ENCODE assay signal across 8 mouse cellular contexts in the genomic region with DNA sequence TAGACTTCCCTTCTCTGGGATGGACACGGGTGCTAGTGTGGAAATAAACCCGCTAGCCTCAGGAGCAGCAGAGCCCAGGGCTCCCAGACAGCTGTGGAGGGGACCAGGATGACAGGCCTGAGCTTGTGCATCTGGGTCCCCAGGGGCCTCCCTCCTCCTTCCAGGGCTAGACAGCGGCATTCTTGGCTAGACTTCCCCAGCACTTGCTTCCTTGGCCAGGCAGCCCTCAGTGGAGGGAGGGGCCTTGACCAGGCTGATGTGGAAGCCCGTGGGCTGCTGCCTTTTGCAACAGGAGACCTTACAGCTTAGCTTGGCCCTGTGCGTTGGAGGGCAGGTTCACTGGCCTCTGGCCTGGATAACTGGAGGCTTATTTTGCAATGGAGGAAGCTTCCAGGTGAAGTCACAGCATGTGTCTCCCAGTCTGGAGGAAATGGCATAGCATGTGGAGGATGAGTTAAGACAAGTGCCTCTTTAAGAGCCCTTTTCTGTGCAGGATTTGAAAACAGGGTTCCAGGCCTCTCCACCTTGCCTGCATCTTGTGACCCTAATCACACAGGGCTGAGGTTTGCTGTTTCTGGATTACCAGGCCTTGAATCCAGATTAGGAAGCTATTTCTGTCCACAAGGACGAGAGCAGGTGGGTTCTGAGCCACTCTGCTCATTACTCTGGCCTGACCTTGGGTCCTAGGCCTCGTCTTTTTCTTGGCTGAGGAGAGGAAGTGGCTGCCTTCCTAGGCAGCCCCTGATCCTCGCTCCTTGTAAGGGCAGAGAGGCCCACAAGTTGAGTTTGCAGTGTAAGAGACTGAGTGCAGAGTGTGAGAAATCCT. TPM values are rescaled to one million over a fixed set of nuclear protein-coding genes. Genes with fewer than 3 reads are reported as not detected.
A peak's percentile ranks its signal among the peaks of the same experiment; 100 is the strongest.
DNase-seq lines count a peak whose midpoint lies in the region; ATAC-seq and TF ChIP-seq lines count a peak whose summit lies in the region.

No protein-coding gene starts in this region.

- no peak overlapping the region for H3K9ac ChIP-seq in heart, postnatal 0 days (replicated peaks; ENCODE audit: low read depth, low read length)
- peak overlapping the region; percentile 27 for H3K9ac ChIP-seq in limb, embryonic 12.5 days (replicated peaks)
- no peak overlapping the region; the same call in 1 of the 2 replicates for H3K9ac ChIP-seq in midbrain, embryonic 14.5 days (replicated peaks; ENCODE audit: low read length)

- H3K27ac ChIP-seq in thymus, adult 2 months (ENCODE audit: control insufficient read depth, insufficient read depth, low read length) = peak overlapping the region; percentile 11; the same call in 1 of the 2 replicates
- peak overlapping the region; percentile 31 for H3K27ac ChIP-seq in heart, postnatal 0 days (ENCODE audit: low read depth)
- no peak overlapping the region for H3K27ac ChIP-seq in limb, embryonic 12.5 days
- no peak overlapping the region for H3K27ac ChIP-seq in midbrain, embryonic 14.5 days (replicated peaks; ENCODE audit: low read depth, low read length)

- no peak for TF ChIP-seq CTCF in thymus, adult 2 months (IDR thresholded peaks at IDR 0.05; ENCODE audit: borderline replicate concordance, control insufficient read depth, extremely low read depth, insufficient read depth, low read length, poor library complexity)
- no peak for TF ChIP-seq CTCF in heart, postnatal 0 days (IDR thresholded peaks at IDR 0.05; ENCODE audit: low read depth)

- no peak for TF ChIP-seq POLR2A in thymus, adult 2 months (IDR thresholded peaks at IDR 0.05; ENCODE audit: control insufficient read depth, extremely low read depth, insufficient read depth, low read length, poor library complexity)

- peaks cover 29% of the 10 kb centered on the region for H3K4me1 ChIP-seq in thymus, adult 2 months (replicated peaks; ENCODE audit: control insufficient read depth, insufficient read depth, low read length)
- H3K4me1 ChIP-seq in heart, postnatal 0 days (ENCODE audit: control insufficient read depth, insufficient read depth) = peaks cover 31% of the 10 kb centered on the region
- peaks cover 29% of the 10 kb centered on the region for H3K4me1 ChIP-seq in limb, embryonic 12.5 days (replicated peaks)
- H3K4me1 ChIP-seq in midbrain, embryonic 14.5 days (ENCODE audit: control insufficient read depth, insufficient read depth, low read length) = peaks cover 26% of the 10 kb centered on the region

- H3K4me3 ChIP-seq in thymus, adult 2 months (ENCODE audit: control insufficient read depth, insufficient read depth, low read length) = no peak overlapping the region
- no peak overlapping the region for H3K4me3 ChIP-seq in heart, postnatal 0 days (ENCODE audit: low read depth, low read length)
- H3K4me3 ChIP-seq in limb, embryonic 12.5 days (replicated peaks) = peak overlapping the region; percentile 12
- H3K4me3 ChIP-seq in midbrain, embryonic 14.5 days (replicated peaks; ENCODE audit: low read depth, low read length) = no peak overlapping the region

- no peak for TF ChIP-seq EP300 in heart, postnatal 0 days (IDR thresholded peaks at IDR 0.05; ENCODE audit: low read depth)

- 0 out of 2 replicates have a peak overlapping the region, but pooled peaks have one; percentile 98 for H3K4me2 ChIP-seq in heart, postnatal 0 days (ENCODE audit: low read depth, low read length)
- H3K4me2 ChIP-seq in limb, embryonic 12.5 days = peak overlapping the region; percentile 65
- peak overlapping the region; percentile 61 for H3K4me2 ChIP-seq in midbrain, embryonic 14.5 days (ENCODE audit: low read length)

- peak; percentile 18; the same call in 1 of the 2 replicates for ATAC-seq in heart, postnatal 0 days (ENCODE audit: insufficient read depth, low read depth)
- ATAC-seq in limb, embryonic 12.5 days (ENCODE audit: insufficient number of reproducible peaks, insufficient read depth, low FRiP score, low TSS enrichment, low read depth) = no peak
- ATAC-seq in midbrain, embryonic 14.5 days (ENCODE audit: low FRiP score, low TSS enrichment) = no peak

- H3K36me3 ChIP-seq in thymus, adult 2 months (ENCODE audit: control insufficient read depth, insufficient read depth, low read length) = no peaks in the 10 kb centered on the region
- H3K36me3 ChIP-seq in heart, postnatal 0 days (replicated peaks; ENCODE audit: control insufficient read depth, insufficient read depth, low read length) = peaks cover 6% of the 10 kb centered on the region; the same call in 1 of the 2 replicates
- H3K36me3 ChIP-seq in limb, embryonic 12.5 days = peaks cover 46% of the 10 kb centered on the region
- peaks cover 27% of the 10 kb centered on the region for H3K36me3 ChIP-seq in midbrain, embryonic 14.5 days (ENCODE audit: control insufficient read depth, insufficient read depth, low read length)

- H3K9me3 ChIP-seq in heart, postnatal 0 days (replicated peaks; ENCODE audit: control insufficient read depth, low read length) = no peaks in the 10 kb centered on the region
- no peaks in the 10 kb centered on the region for H3K9me3 ChIP-seq in limb, embryonic 12.5 days
- no peaks in the 10 kb centered on the region for H3K9me3 ChIP-seq in midbrain, embryonic 14.5 days (ENCODE audit: control insufficient read depth, low read length)

- H3K27me3 ChIP-seq in thymus, adult 2 months (ENCODE audit: control insufficient read depth, insufficient read depth, low read length) = no peaks in the 10 kb centered on the region
- H3K27me3 ChIP-seq in heart, postnatal 0 days (ENCODE audit: control insufficient read depth, insufficient read depth, low read length) = no peaks in the 10 kb centered on the region
- no peaks in the 10 kb centered on the region for H3K27me3 ChIP-seq in limb, embryonic 12.5 days
- H3K27me3 ChIP-seq in midbrain, embryonic 14.5 days (ENCODE audit: control insufficient read depth, insufficient read depth, low read length) = no peaks in the 10 kb centered on the region

- 58% methylated on average over 8 of the region's 8 CpGs for WGBS in thymus, adult 2 months
- 33% methylated on average over 7 of the region's 8 CpGs for WGBS in heart, postnatal 0 days
- 59% methylated on average over 8 of the region's 8 CpGs for WGBS in limb, embryonic 12.5 days
- 58% methylated on average over 8 of the region's 8 CpGs for WGBS in midbrain, embryonic 14.5 days

- no peak for DNase-seq in thymus, adult 2 months
- DNase-seq in thymus, postnatal 14 days = no peak
- peak; percentile 83 for DNase-seq in fat pad, adult 2 months (ENCODE audit: extremely low read depth, low read depth, low spot score)
- peak; percentile 30 for DNase-seq in heart, postnatal 0 days (ENCODE audit: low spot score)
- DNase-seq in midbrain, embryonic 14.5 days = peak; percentile 28
- no peak for DNase-seq in right cerebral cortex, postnatal 10 days (ENCODE audit: low spot score in 2 of 2)
- no peak for DNase-seq in natural killer cell, adult 2 months (ENCODE audit: low spot score in 2 of 2)

RNA-seq across cellular contexts. Expression of a gene that starts 1.8 kb away (rescaled TPM):
- polyA plus RNA-seq in thymus, adult 2 months (2012; rRNA removed) = 31.1 and 42.0 TPM in 2 replicates
- total RNA-seq in heart, postnatal 0 days (2014; rRNA removed; ENCODE audit: low replicate concordance) = 52.9 and 57.3 TPM in 2 replicates
- 20.9 and 24.8 TPM in 2 replicates for polyA plus RNA-seq in heart, postnatal 0 days (2015; fragmentation: Nextera tagmentation; extraction: Ambion mirVana)
- 94.8 and 96.3 TPM in 2 replicates for polyA plus RNA-seq in limb, embryonic 12.5 days (2016; fragmentation: Nextera tagmentation; extraction: Ambion mirVana)
- polyA plus RNA-seq in midbrain, embryonic 14.5 days (2014; fragmentation: Nextera tagmentation; extraction: Ambion mirVana) = 78.3 and 98.1 TPM in 2 replicates

RNA-seq across cellular contexts. Expression of a gene that starts 16.9 kb away (rescaled TPM):
- 88.3 and 95.0 TPM in 2 replicates for polyA plus RNA-seq in thymus, adult 2 months (2012; rRNA removed)
- total RNA-seq in heart, postnatal 0 days (2014; rRNA removed; ENCODE audit: low replicate concordance) = 36.0 and 39.7 TPM in 2 replicates
- 31.2 and 32.3 TPM in 2 replicates for polyA plus RNA-seq in heart, postnatal 0 days (2015; fragmentation: Nextera tagmentation; extraction: Ambion mirVana)
- polyA plus RNA-seq in limb, embryonic 12.5 days (2016; fragmentation: Nextera tagmentation; extraction: Ambion mirVana) = 68.8 and 72.5 TPM in 2 replicates
- polyA plus RNA-seq in midbrain, embryonic 14.5 days (2014; fragmentation: Nextera tagmentation; extraction: Ambion mirVana) = 54.7 and 63.6 TPM in 2 replicates

RNA-seq across cellular contexts. Expression of a gene that starts 22.3 kb away (rescaled TPM):
- 2.4 and 3.0 TPM in 2 replicates for polyA plus RNA-seq in thymus, adult 2 months (2012; rRNA removed)
- total RNA-seq in heart, postnatal 0 days (2014; rRNA removed; ENCODE audit: low replicate concordance) = 32.5 and 50.7 TPM in 2 replicates
- 15.1 and 15.2 TPM in 2 replicates for polyA plus RNA-seq in heart, postnatal 0 days (2015; fragmentation: Nextera tagmentation; extraction: Ambion mirVana)
- polyA plus RNA-seq in limb, embryonic 12.5 days (2016; fragmentation: Nextera tagmentation; extraction: Ambion mirVana) = 4.0 and 5.0 TPM in 2 replicates
- polyA plus RNA-seq in midbrain, embryonic 14.5 days (2014; fragmentation: Nextera tagmentation; extraction: Ambion mirVana) = 71.2 and 89.5 TPM in 2 replicates

RNA-seq across cellular contexts. Expression of a gene that starts 41.3 kb away (rescaled TPM):
- polyA plus RNA-seq in thymus, adult 2 months (2012; rRNA removed) = 27.0 and 31.3 TPM in 2 replicates
- not detected in 2 replicates for total RNA-seq in heart, postnatal 0 days (2014; rRNA removed; ENCODE audit: low replicate concordance)
- polyA plus RNA-seq in heart, postnatal 0 days (2015; fragmentation: Nextera tagmentation; extraction: Ambion mirVana) = not detected in 2 replicates
- polyA plus RNA-seq in limb, embryonic 12.5 days (2016; fragmentation: Nextera tagmentation; extraction: Ambion mirVana) = not detected in 2 replicates
- polyA plus RNA-seq in midbrain, embryonic 14.5 days (2014; fragmentation: Nextera tagmentation; extraction: Ambion mirVana) = not detected in 2 replicates

RNA-seq across cellular contexts. Expression of a gene that starts 43.8 kb away (rescaled TPM):
- 46.1 and 52.7 TPM in 2 replicates for polyA plus RNA-seq in thymus, adult 2 months (2012; rRNA removed)
- total RNA-seq in heart, postnatal 0 days (2014; rRNA removed; ENCODE audit: low replicate concordance) = 16.8 and 23.4 TPM in 2 replicates
- 5.5 and 6.8 TPM in 2 replicates for polyA plus RNA-seq in heart, postnatal 0 days (2015; fragmentation: Nextera tagmentation; extraction: Ambion mirVana)
- 55.3 and 63.6 TPM in 2 replicates for polyA plus RNA-seq in limb, embryonic 12.5 days (2016; fragmentation: Nextera tagmentation; extraction: Ambion mirVana)
- polyA plus RNA-seq in midbrain, embryonic 14.5 days (2014; fragmentation: Nextera tagmentation; extraction: Ambion mirVana) = 5.8 and 8.7 TPM in 2 replicates

Comparison
In these comparisons a context has a peak if more than half of its experiments do, and no peak if none do; other contexts are left out.
1. DNase-seq: peak in fat pad, adult 2 months (single experiment), heart, postnatal 0 days (single experiment) and midbrain, embryonic 14.5 days (single experiment); none in thymus, adult 2 months (single experiment), thymus, postnatal 14 days (single experiment), right cerebral cortex, postnatal 10 days (0 of 2) and natural killer cell, adult 2 months (0 of 2).
2. H3K27ac ChIP-seq: peak in thymus, adult 2 months (single experiment) and heart, postnatal 0 days (single experiment); none in limb, embryonic 12.5 days (single experiment) and midbrain, embryonic 14.5 days (single experiment).
3. Peak in every context shown above with its lines, with median percentiles within 50 percentile points of each other: H3K4me2 ChIP-seq.